Mouse (Mus musculus): ENCODE data around the gene Dcaf8. TPM values are rescaled to one million over a fixed set of nuclear protein-coding genes. Genes with fewer than 3 reads are reported as not detected.
A peak's percentile ranks its signal among the peaks of the same experiment; 100 is the strongest.
"Not testable (repeated sequence)": the region's sequence is repeated elsewhere in the genome, so short reads cannot be mapped to it uniquely, and the experiment has no call there.

Dcaf8 gene
- polyA plus RNA-seq, 1 experiment from 2014 or later: 79.8 TPM

GRCm38 (mm10) chr1:172228209-172228608, 80.3 kb downstream of the Dcaf8 start:
- DNase-seq (no peak), ATAC-seq (ENCODE audit: low FRiP score, low TSS enrichment) (no peak)
- WGBS: 90% methylated on average over 2 of the region's 2 CpGs
- no peaks in the 10 kb centered on the region for H3K9me3 ChIP-seq (ENCODE audit: control insufficient read depth, low read length)
- H3K4me2 ChIP-seq (ENCODE audit: low read length): no peak overlapping the region
- no peak overlapping the region for H3K9ac ChIP-seq (replicated peaks; ENCODE audit: low read length)
- no peak overlapping the region for H3K27ac ChIP-seq (replicated peaks; ENCODE audit: low read depth, low read length)
- H3K4me1 ChIP-seq (ENCODE audit: control insufficient read depth, insufficient read depth, low read length): no peaks in the 10 kb centered on the region
- no peak overlapping the region for H3K4me3 ChIP-seq (replicated peaks; ENCODE audit: low read depth, low read length)
- no peaks in the 10 kb centered on the region for H3K36me3 ChIP-seq (ENCODE audit: control insufficient read depth, insufficient read depth, low read length)
- H3K27me3 ChIP-seq (ENCODE audit: control insufficient read depth, insufficient read depth, low read length): no peaks in the 10 kb centered on the region

- Histone ChIP-seq H3K9ac (replicated peaks; ENCODE audit: low read length) (no peak overlapping the region), H3K27ac (replicated peaks; ENCODE audit: low read depth, low read length) (no peak overlapping the region), H3K4me3 (replicated peaks; ENCODE audit: low read depth, low read length) (no peak overlapping the region), H3K36me3 (ENCODE audit: control insufficient read depth, insufficient read depth, low read length) (no peaks in the 10 kb centered on the region), H3K4me2 (ENCODE audit: low read length) (no peak overlapping the region), H3K9me3 (ENCODE audit: control insufficient read depth, low read length) (no peaks in the 10 kb centered on the region), H3K27me3 (ENCODE audit: control insufficient read depth, insufficient read depth, low read length) (no peaks in the 10 kb centered on the region), H3K4me1 (ENCODE audit: control insufficient read depth, insufficient read depth, low read length) (no peaks in the 10 kb centered on the region)
- no peak for ATAC-seq (ENCODE audit: low FRiP score, low TSS enrichment)
- DNase-seq: no peak
- WGBS: 95% methylated on average over 1 of the region's 1 CpGs
Measured at GRCm38 (mm10) chr1:172229215-172229614, 81.3 kb downstream of the Dcaf8 start.

- no peaks in the 10 kb centered on the region for H3K9me3 ChIP-seq (ENCODE audit: control insufficient read depth, low read length)
- H3K36me3 ChIP-seq (ENCODE audit: control insufficient read depth, insufficient read depth, low read length): no peaks in the 10 kb centered on the region
- peaks cover 5% of the 10 kb centered on the region; the same call in 1 of the 2 replicates for H3K27me3 ChIP-seq (ENCODE audit: control insufficient read depth, insufficient read depth, low read length)
- no peak overlapping the region for H3K27ac ChIP-seq (replicated peaks; ENCODE audit: low read depth, low read length)
- no peak for DNase-seq
- ATAC-seq (ENCODE audit: low FRiP score, low TSS enrichment): no peak
- no peak overlapping the region for H3K4me3 ChIP-seq (replicated peaks; ENCODE audit: low read depth, low read length)
- 27% methylated on average over 6 of the region's 6 CpGs for WGBS
- H3K4me1 ChIP-seq (ENCODE audit: control insufficient read depth, insufficient read depth, low read length): 0 out of 2 replicates have a peak, but pooled peaks cover 4% of the 10 kb centered on the region
- H3K9ac ChIP-seq (replicated peaks; ENCODE audit: low read length): no peak overlapping the region
- no peak overlapping the region for H3K4me2 ChIP-seq (ENCODE audit: low read length)
Measured at GRCm38 (mm10) chr1:172240945-172241708, 93.2 kb downstream of the Dcaf8 start.

GRCm38 (mm10) chr1:172242401-172242800, 94.5 kb downstream of the Dcaf8 start:
- 0 out of 2 replicates have a peak, but pooled peaks cover 4% of the 10 kb centered on the region for H3K4me1 ChIP-seq (ENCODE audit: control insufficient read depth, insufficient read depth, low read length)
- H3K4me2 ChIP-seq (ENCODE audit: low read length): no peak overlapping the region
- no peaks in the 10 kb centered on the region for H3K9me3 ChIP-seq (ENCODE audit: control insufficient read depth, low read length)
- no peak overlapping the region for H3K9ac ChIP-seq (replicated peaks; ENCODE audit: low read length)
- peak; percentile 58 for DNase-seq
- H3K27ac ChIP-seq (replicated peaks; ENCODE audit: low read depth, low read length): no peak overlapping the region
- H3K27me3 ChIP-seq (ENCODE audit: control insufficient read depth, insufficient read depth, low read length): peaks cover 5% of the 10 kb centered on the region; the same call in 1 of the 2 replicates
- H3K4me3 ChIP-seq (replicated peaks; ENCODE audit: low read depth, low read length): no peak overlapping the region
- ATAC-seq (ENCODE audit: low FRiP score, low TSS enrichment): peak; percentile 54
- 11% methylated on average over 2 of the region's 2 CpGs for WGBS
- no peaks in the 10 kb centered on the region for H3K36me3 ChIP-seq (ENCODE audit: control insufficient read depth, insufficient read depth, low read length)

GRCm38 (mm10) chr1:172243547-172244205, 95.8 kb downstream of the Dcaf8 start:
- H3K4me3 ChIP-seq (replicated peaks; ENCODE audit: low read depth, low read length): no peak overlapping the region
- H3K9ac ChIP-seq (replicated peaks; ENCODE audit: low read length): no peak overlapping the region
- WGBS: 32% methylated on average over 16 of the region's 16 CpGs
- H3K27ac ChIP-seq (replicated peaks; ENCODE audit: low read depth, low read length): no peak overlapping the region
- no peak for DNase-seq
- 0 out of 2 replicates have a peak, but pooled peaks cover 4% of the 10 kb centered on the region for H3K4me1 ChIP-seq (ENCODE audit: control insufficient read depth, insufficient read depth, low read length)
- H3K9me3 ChIP-seq (ENCODE audit: control insufficient read depth, low read length): no peaks in the 10 kb centered on the region
- peaks cover 5% of the 10 kb centered on the region; the same call in 1 of the 2 replicates for H3K27me3 ChIP-seq (ENCODE audit: control insufficient read depth, insufficient read depth, low read length)
- ATAC-seq (ENCODE audit: low FRiP score, low TSS enrichment): no peak
- no peaks in the 10 kb centered on the region for H3K36me3 ChIP-seq (ENCODE audit: control insufficient read depth, insufficient read depth, low read length)
- H3K4me2 ChIP-seq (ENCODE audit: low read length): no peak overlapping the region

GRCm38 (mm10) chr1:172244645-172245044, 96.8 kb downstream of the Dcaf8 start:
- H3K9ac ChIP-seq (replicated peaks; ENCODE audit: low read length); H3K9me3 ChIP-seq (ENCODE audit: control insufficient read depth, low read length); ATAC-seq (ENCODE audit: low FRiP score, low TSS enrichment); DNase-seq; H3K4me1 ChIP-seq (ENCODE audit: control insufficient read depth, insufficient read depth, low read length); H3K27ac ChIP-seq (replicated peaks; ENCODE audit: low read depth, low read length); H3K4me3 ChIP-seq (replicated peaks; ENCODE audit: low read depth, low read length); H3K27me3 ChIP-seq (ENCODE audit: control insufficient read depth, insufficient read depth, low read length); H3K36me3 ChIP-seq (ENCODE audit: control insufficient read depth, insufficient read depth, low read length): not testable (repeated sequence)
- 0 out of 2 replicates have a peak overlapping the region, but pooled peaks have one; percentile 1 for H3K4me2 ChIP-seq (ENCODE audit: low read length)
- WGBS: 54% methylated on average over 23 of the region's 23 CpGs

Other genes with a start within 250 kb of the Dcaf8 start
- gene Slamf6, start 230.6 kb upstream of the Dcaf8 start, polyA plus RNA-seq (2014; fragmentation: Nextera tagmentation; extraction: Ambion mirVana): not detected in 2 replicates
- gene Vangl2, start 119.6 kb upstream of the Dcaf8 start, polyA plus RNA-seq (2014; fragmentation: Nextera tagmentation; extraction: Ambion mirVana): 52.7 and 57.3 TPM in 2 replicates
- 3.6 and 5.5 TPM in 2 replicates for gene Nhlh1, start 90.5 kb upstream of the Dcaf8 start, polyA plus RNA-seq (2014; fragmentation: Nextera tagmentation; extraction: Ambion mirVana)
- gene Copa, start 65.6 kb upstream of the Dcaf8 start, polyA plus RNA-seq (2014; fragmentation: Nextera tagmentation; extraction: Ambion mirVana): 96.5 and 188 TPM in 2 replicates
- 97.7 and 117 TPM in 2 replicates for gene Ncstn, start 65.3 kb upstream of the Dcaf8 start, polyA plus RNA-seq (2014; fragmentation: Nextera tagmentation; extraction: Ambion mirVana)
- 122 and 156 TPM in 2 replicates for gene Pex19, start 21.3 kb upstream of the Dcaf8 start, polyA plus RNA-seq (2014; fragmentation: Nextera tagmentation; extraction: Ambion mirVana)
- gene Pea15a, start 58.7 kb downstream of the Dcaf8 start, polyA plus RNA-seq (2014; fragmentation: Nextera tagmentation; extraction: Ambion mirVana): 314 and 385 TPM in 2 replicates
- 1.6 and 2.3 TPM in 2 replicates for gene Casq1, start 71.8 kb downstream of the Dcaf8 start, polyA plus RNA-seq (2014; fragmentation: Nextera tagmentation; extraction: Ambion mirVana)
- gene Atp1a4, start 110.3 kb downstream of the Dcaf8 start, polyA plus RNA-seq (2014; fragmentation: Nextera tagmentation; extraction: Ambion mirVana): not detected in 2 replicates
- gene Igsf8, start 113.6 kb downstream of the Dcaf8 start, polyA plus RNA-seq (2014; fragmentation: Nextera tagmentation; extraction: Ambion mirVana): 55.6 and 61.0 TPM in 2 replicates
- gene Atp1a2, start 150.0 kb downstream of the Dcaf8 start, polyA plus RNA-seq (2014; fragmentation: Nextera tagmentation; extraction: Ambion mirVana): 18.2 and 19.4 TPM in 2 replicates
- gene Kcnj9, start 181.2 kb downstream of the Dcaf8 start, polyA plus RNA-seq (2014; fragmentation: Nextera tagmentation; extraction: Ambion mirVana): 3.0 and 3.9 TPM in 2 replicates
- gene Kcnj10, start 193.1 kb downstream of the Dcaf8 start, polyA plus RNA-seq (2014; fragmentation: Nextera tagmentation; extraction: Ambion mirVana): 1.5 TPM in 2 replicates
- 5.2 and 6.4 TPM in 2 replicates for gene Pigm, start 228.5 kb downstream of the Dcaf8 start, polyA plus RNA-seq (2014; fragmentation: Nextera tagmentation; extraction: Ambion mirVana)

Measured in midbrain, embryonic 14.5 days (tissue).